Mouse (Mus musculus) CH12.LX (cell line): ENCODE measurements around the gene Rbfox1.

Experiments used
- BHLHE40 ChIP-seq: IDR thresholded peaks from 2 replicates; pipeline ENCODE4 v1.6.1; 2011; ENCODE audit warnings: mild to moderate bottlenecking, low read depth, low read length, improper control_type of control experiment
- CTCF ChIP-seq, 2 experiments: IDR thresholded peaks in 1 of 2; conservative IDR thresholded peaks in 1 of 2; 2 replicates each; pipeline ENCODE4 v1.5.1; 2011 to 2012; ENCODE audit warnings: low read depth in 2 of 2, low read length in 2 of 2, improper control_type of control experiment in 1 of 2, inconsistent platforms in 1 of 2, mild to moderate bottlenecking in 1 of 2, moderate library complexity in 1 of 2
- EP300 ChIP-seq: IDR thresholded peaks from 2 replicates; pipeline ENCODE4 v1.6.1; 2011; ENCODE audit warnings: low read length, improper control_type of control experiment
- ETS1 ChIP-seq: conservative IDR thresholded peaks from 2 replicates; pipeline ENCODE4 v1.6.1; 2012; ENCODE audit warnings: low read depth, mild to moderate bottlenecking, inconsistent platforms, low read length, improper control_type of control experiment, moderate library complexity
- GABPA ChIP-seq: IDR thresholded peaks from 2 replicates; pipeline ENCODE4 v1.6.1; 2012; ENCODE audit warnings: low read depth, low read length, improper control_type of control experiment, inconsistent platforms; ENCODE audit not compliant: insufficient replicate concordance
- MEF2A ChIP-seq: IDR thresholded peaks from 2 replicates; pipeline ENCODE4 v1.6.1; 2014; ENCODE audit warnings: low read depth, mild to moderate bottlenecking, inconsistent platforms, low read length, improper control_type of control experiment, borderline replicate concordance
- PAX5 ChIP-seq: IDR thresholded peaks from 2 replicates; pipeline ENCODE4 v1.6.1; 2012; ENCODE audit warnings: low read length, inconsistent platforms, mixed read lengths
- SIN3A ChIP-seq: IDR thresholded peaks from 2 replicates; pipeline ENCODE4 v1.6.1; 2012; ENCODE audit warnings: low read length, improper control_type of control experiment, inconsistent platforms
- USF1 ChIP-seq: IDR thresholded peaks from 2 replicates; pipeline ENCODE4 v1.6.1; 2014; ENCODE audit warnings: low read depth, mild to moderate bottlenecking, inconsistent platforms, low read length, improper control_type of control experiment

DNA sequence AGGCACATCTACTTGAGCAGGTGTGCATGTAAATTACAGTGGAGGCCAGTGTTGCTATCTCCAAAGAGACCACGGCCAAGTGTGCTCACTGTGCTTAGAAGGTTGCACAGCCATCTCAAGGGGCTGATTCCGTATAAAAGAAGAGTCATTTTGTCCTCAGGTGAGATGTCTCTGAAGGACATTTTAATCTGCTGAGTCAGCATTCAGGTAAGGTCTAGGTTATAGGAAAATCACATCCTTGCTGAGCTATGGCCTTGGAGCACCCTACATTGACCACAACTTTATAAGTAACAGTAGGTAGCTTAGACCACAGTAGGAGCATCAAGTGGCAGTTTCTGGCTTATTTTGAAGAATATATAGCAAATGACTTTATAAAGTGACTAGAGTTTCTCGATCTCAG is 848.3 kb downstream of the Rbfox1 start:
- no peak for TF ChIP-seq CTCF (conservative IDR thresholded peaks at IDR 0.05 in 1 of 2, IDR thresholded peaks at IDR 0.05 in 1 of 2; ENCODE audit: low read depth in 2 of 2, low read length in 2 of 2)
- no peak for TF ChIP-seq PAX5
- no peak for TF ChIP-seq USF1
- TF ChIP-seq BHLHE40: no peak
- TF ChIP-seq SIN3A: no peak
- no peak for TF ChIP-seq EP300
- no peak for TF ChIP-seq MEF2A
- TF ChIP-seq GABPA: no peak
- TF ChIP-seq ETS1: no peak
